Mouse (Mus musculus): Measurements from ENCODE around the gene Nmt1. TPM values are rescaled to one million over a fixed set of nuclear protein-coding genes. Genes with fewer than 3 reads are reported as not detected.

Gene Nmt1
- polyA plus RNA-seq, 1 experiment from 2014 or later: 47.1 TPM

DNA sequence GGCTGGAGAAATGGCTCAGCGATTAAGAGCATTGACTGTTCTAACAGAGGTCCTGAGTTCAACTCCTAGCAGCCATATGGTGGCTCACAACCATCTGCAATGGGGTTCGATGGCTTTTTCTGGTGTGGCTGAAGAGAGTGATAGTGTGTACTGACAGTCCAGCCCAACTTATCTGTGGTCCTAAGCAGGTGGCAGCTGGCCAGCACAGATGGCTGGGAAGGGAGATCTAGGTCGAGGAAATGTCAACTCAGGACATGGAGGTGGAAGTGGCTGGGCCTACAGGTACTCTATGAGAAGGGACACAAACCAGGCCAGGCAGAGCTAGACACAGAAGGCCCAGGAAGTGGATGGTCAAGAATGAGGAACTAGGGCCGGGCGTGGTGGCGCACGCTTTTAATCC, 48.0 kb downstream of the Nmt1 start:
- peaks cover 7% of the 10 kb centered on the region for H3K36me3 ChIP-seq
- no peak for DNase-seq (ENCODE audit: low spot score)
- H3K27me3 ChIP-seq (ENCODE audit: insufficient read depth, poor library complexity, severe bottlenecking): peaks cover 32% of the 10 kb centered on the region
- 90% methylated on average over 7 of the region's 7 CpGs for WGBS
- H3K9me3 ChIP-seq: no peaks in the 10 kb centered on the region
- no peak overlapping the region for H3K4me3 ChIP-seq
- peaks cover 24% of the 10 kb centered on the region for H3K4me1 ChIP-seq (replicated peaks)
- no peak overlapping the region for H3K27ac ChIP-seq

- Histone ChIP-seq H3K9me3 (no peaks in the 10 kb centered on the region), H3K27ac (no peak overlapping the region), H3K27me3 (ENCODE audit: insufficient read depth, poor library complexity, severe bottlenecking) (peaks cover 37% of the 10 kb centered on the region), H3K4me1 (replicated peaks) (peaks cover 24% of the 10 kb centered on the region), H3K36me3 (0 out of 2 replicates have a peak, but pooled peaks cover 1% of the 10 kb centered on the region), H3K4me3 (no peak overlapping the region)
- 82% methylated on average over 8 of the region's 8 CpGs for whole genome bisulfite sequencing
- DNase-seq (ENCODE audit: low spot score): no peak
Observed at GRCm38 (mm10) chr11:103076581-103076980, 48.6 kb downstream of the Nmt1 start.

GRCm38 (mm10) chr11:103078131-103078530, 50.1 kb downstream of the Nmt1 start:
- 81% methylated on average over 11 of the region's 11 CpGs for WGBS
- Histone ChIP-seq H3K27me3 (ENCODE audit: insufficient read depth, poor library complexity, severe bottlenecking) (peaks cover 53% of the 10 kb centered on the region), H3K4me3 (no peak overlapping the region), H3K9me3 (no peaks in the 10 kb centered on the region), H3K27ac (no peak overlapping the region), H3K4me1 (replicated peaks) (peaks cover 24% of the 10 kb centered on the region), H3K36me3 (no peaks in the 10 kb centered on the region)
- DNase-seq (ENCODE audit: low spot score): no peak

GRCm38 (mm10) chr11:103080323-103081091, 52.5 kb downstream of the Nmt1 start:
- Histone ChIP-seq H3K27me3 (ENCODE audit: insufficient read depth, poor library complexity, severe bottlenecking) (peaks cover 57% of the 10 kb centered on the region), H3K27ac (peak overlapping the region; percentile 70)
- 2% methylated on average over 43 of the region's 43 CpGs for WGBS

GRCm38 (mm10) chr11:103081631-103082030, 53.6 kb downstream of the Nmt1 start:
- no peaks in the 10 kb centered on the region for H3K9me3 ChIP-seq
- no peak overlapping the region for H3K27ac ChIP-seq
- peaks cover 57% of the 10 kb centered on the region for H3K27me3 ChIP-seq (ENCODE audit: insufficient read depth, poor library complexity, severe bottlenecking)
- no peak for DNase-seq (ENCODE audit: low spot score)
- peaks cover 11% of the 10 kb centered on the region for H3K4me1 ChIP-seq (replicated peaks)
- no peak overlapping the region for H3K4me3 ChIP-seq
- no peaks in the 10 kb centered on the region for H3K36me3 ChIP-seq
- 52% methylated on average over 6 of the region's 6 CpGs for WGBS

More at GRCm38 (mm10) chr11:103080323-103081091, 52.5 kb downstream of the Nmt1 start:
- peak; percentile 57 for DNase-seq (ENCODE audit: low spot score)
- Histone ChIP-seq H3K4me1 (replicated peaks) (peaks cover 11% of the 10 kb centered on the region), H3K36me3 (no peaks in the 10 kb centered on the region), H3K9me3 (no peaks in the 10 kb centered on the region), H3K4me3 (peak overlapping the region; percentile 48)

DNA sequence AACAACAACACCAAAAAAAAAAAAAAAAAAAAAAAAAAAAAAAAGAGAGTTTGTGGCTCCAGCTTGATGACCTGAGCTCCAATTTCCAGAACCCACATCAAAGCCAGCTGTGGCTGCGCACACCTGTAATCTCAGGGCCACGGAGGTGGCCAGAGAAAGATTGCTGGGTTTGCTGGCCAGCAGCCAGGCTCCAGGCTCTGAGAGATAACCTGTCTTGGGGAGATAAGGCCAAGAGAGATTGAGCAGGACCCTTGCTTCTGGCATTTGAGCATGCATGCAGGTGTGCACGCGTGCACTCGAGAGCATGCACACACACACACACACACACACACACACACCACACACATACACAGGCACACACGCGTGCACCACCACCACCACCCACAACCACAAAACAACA, 65.3 kb downstream of the Nmt1 start:
- 93% methylated on average over 7 of the region's 7 CpGs for WGBS
- no peaks in the 10 kb centered on the region for H3K9me3 ChIP-seq
- no peak overlapping the region for H3K4me3 ChIP-seq
- no peaks in the 10 kb centered on the region for H3K36me3 ChIP-seq
- H3K27me3 ChIP-seq (ENCODE audit: insufficient read depth, poor library complexity, severe bottlenecking): peaks cover 31% of the 10 kb centered on the region
- no peak for DNase-seq (ENCODE audit: low spot score)
- H3K27ac ChIP-seq: no peak overlapping the region
- peaks cover 23% of the 10 kb centered on the region for H3K4me1 ChIP-seq (replicated peaks)

GRCm38 (mm10) chr11:103093862-103094833, 66.2 kb downstream of the Nmt1 start:
- Histone ChIP-seq H3K9me3 (no peaks in the 10 kb centered on the region), H3K27me3 (ENCODE audit: insufficient read depth, poor library complexity, severe bottlenecking) (peaks cover 40% of the 10 kb centered on the region), H3K27ac (no peak overlapping the region), H3K4me1 (replicated peaks) (peaks cover 32% of the 10 kb centered on the region), H3K36me3 (no peaks in the 10 kb centered on the region), H3K4me3 (no peak overlapping the region)
- no peak for DNase-seq (ENCODE audit: low spot score)
- WGBS: 71% methylated on average over 20 of the region's 20 CpGs

DNA sequence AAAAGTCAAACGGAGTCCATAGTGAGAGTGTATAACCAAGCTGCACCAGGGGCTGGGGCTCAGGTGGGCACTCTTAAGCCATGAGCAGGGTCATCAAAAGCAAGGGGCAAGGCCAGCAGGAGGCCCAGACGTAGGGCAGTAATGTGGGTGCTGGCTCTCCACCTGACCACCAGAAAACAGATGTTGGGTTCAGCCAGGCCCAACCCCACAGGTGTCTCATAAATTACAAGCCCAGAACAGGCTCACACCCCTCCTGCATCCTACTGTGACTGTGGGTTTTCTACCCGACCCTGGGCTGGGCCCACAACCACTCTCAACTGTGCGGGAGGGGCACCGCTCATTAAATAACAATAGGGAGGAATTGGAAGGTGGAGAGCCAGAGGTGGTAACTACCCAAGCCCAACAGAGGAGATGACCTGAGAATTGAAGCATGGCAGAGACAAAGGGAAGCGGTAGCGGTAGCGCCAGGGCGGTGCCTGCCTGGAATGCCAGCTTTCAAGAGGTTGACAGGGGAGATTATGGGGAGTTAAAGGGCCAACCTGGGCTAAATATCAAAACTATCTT, 67.2 kb downstream of the Nmt1 start:
- no peaks in the 10 kb centered on the region for H3K9me3 ChIP-seq
- H3K27me3 ChIP-seq (ENCODE audit: insufficient read depth, poor library complexity, severe bottlenecking): peaks cover 50% of the 10 kb centered on the region
- WGBS: 57% methylated on average over 9 of the region's 9 CpGs

GRCm38 (mm10) chr11:103095801-103096200, 67.8 kb downstream of the Nmt1 start:
- peaks cover 37% of the 10 kb centered on the region for H3K4me1 ChIP-seq (replicated peaks)
- H3K36me3 ChIP-seq: no peaks in the 10 kb centered on the region
- no peaks in the 10 kb centered on the region for H3K9me3 ChIP-seq
- H3K27me3 ChIP-seq (ENCODE audit: insufficient read depth, poor library complexity, severe bottlenecking): peaks cover 56% of the 10 kb centered on the region
- no peak overlapping the region for H3K27ac ChIP-seq
- WGBS: 90% methylated on average over 6 of the region's 6 CpGs
- DNase-seq (ENCODE audit: low spot score): no peak
- H3K4me3 ChIP-seq: no peak overlapping the region

More for the DNA sequence above, 67.2 kb downstream of the Nmt1 start:
- Histone ChIP-seq H3K36me3 (no peaks in the 10 kb centered on the region), H3K27ac (no peak overlapping the region), H3K4me1 (replicated peaks) (peaks cover 36% of the 10 kb centered on the region), H3K4me3 (no peak overlapping the region)
- DNase-seq (ENCODE audit: low spot score): no peak

DNA sequence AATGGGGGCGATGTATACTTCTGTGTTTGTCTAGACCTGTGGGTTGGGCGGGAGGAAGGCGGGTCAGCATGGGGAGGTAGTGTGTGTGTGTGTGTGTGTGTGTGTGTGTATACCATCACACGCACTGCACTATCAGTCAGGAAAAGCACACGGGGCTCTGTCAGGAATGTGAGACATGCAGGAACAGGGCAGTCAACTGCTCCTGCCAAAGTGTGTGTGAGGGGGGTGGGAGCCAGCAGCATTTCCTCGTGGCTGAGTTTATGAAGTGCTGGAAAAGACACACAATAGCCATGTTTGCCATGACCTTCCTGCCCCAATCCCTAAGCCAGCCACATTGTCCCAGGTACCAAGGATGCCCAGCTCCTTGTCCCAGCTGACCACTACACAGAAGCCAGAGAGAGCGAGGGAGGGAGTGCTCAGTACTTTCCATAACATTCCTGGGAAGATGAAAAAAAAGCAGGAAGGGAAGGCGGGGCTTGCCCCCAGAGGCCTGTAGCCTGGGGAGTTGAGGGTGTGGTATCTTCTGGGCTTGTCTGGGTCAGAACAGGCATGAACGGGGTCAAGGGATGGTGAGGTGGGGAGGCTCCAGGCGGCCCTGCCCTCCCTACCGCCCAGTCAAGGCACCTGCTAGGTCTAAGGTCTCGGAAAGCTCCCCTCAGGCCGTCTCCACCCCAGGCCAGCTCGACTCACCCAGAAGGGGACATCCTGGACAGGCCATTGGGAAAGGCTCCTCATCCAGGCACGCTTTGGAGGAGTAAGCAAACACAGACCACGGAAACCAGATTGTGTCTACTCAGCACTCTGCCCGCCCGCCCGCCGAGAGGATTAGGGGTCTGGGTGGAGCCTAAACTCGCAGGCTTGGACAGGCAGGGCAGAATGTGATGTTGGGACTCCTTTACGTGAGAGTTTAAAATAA, 69.2 kb downstream of the Nmt1 start:
- H3K4me1 ChIP-seq (replicated peaks): peaks cover 51% of the 10 kb centered on the region
- no peak for DNase-seq (ENCODE audit: low spot score)
- H3K27me3 ChIP-seq (ENCODE audit: insufficient read depth, poor library complexity, severe bottlenecking): peaks cover 71% of the 10 kb centered on the region
- H3K9me3 ChIP-seq: no peaks in the 10 kb centered on the region
- 24% methylated on average over 22 of the region's 22 CpGs for WGBS
- H3K27ac ChIP-seq: no peak overlapping the region; the same call in 1 of the 2 replicates
- no peak overlapping the region for H3K4me3 ChIP-seq
- no peaks in the 10 kb centered on the region for H3K36me3 ChIP-seq

- no peak overlapping the region for H3K27ac ChIP-seq
- DNase-seq (ENCODE audit: low spot score): no peak
- 61% methylated on average over 11 of the region's 11 CpGs for WGBS
- no peaks in the 10 kb centered on the region for H3K36me3 ChIP-seq
- peaks cover 76% of the 10 kb centered on the region for H3K27me3 ChIP-seq (ENCODE audit: insufficient read depth, poor library complexity, severe bottlenecking)
- no peak overlapping the region for H3K4me3 ChIP-seq
- H3K4me1 ChIP-seq (replicated peaks): peaks cover 65% of the 10 kb centered on the region
- H3K9me3 ChIP-seq: no peaks in the 10 kb centered on the region
Observed at GRCm38 (mm10) chr11:103098531-103099190, 70.7 kb downstream of the Nmt1 start.

All from hindbrain, embryonic 10.5 days (tissue).